Mouse (Mus musculus): ENCODE results near the gene Topbp1. TPM values are rescaled to one million over a fixed set of nuclear protein-coding genes. Genes with fewer than 3 reads are reported as not detected.

The Topbp1 gene
- total RNA-seq (2021): 1 to 10 TPM; 5.3 to 8.3 TPM
- long read RNA-seq, experiment 1, full-length matches to known transcripts: 1 of 2 reads
- long read RNA-seq, experiment 1, partial matches to known transcripts: 1 of 2 reads
- long read RNA-seq, experiment 1, other reads (novel, unspliced or antisense): 0 of 2 reads
- long read RNA-seq, experiment 2: 0 reads

DNA sequence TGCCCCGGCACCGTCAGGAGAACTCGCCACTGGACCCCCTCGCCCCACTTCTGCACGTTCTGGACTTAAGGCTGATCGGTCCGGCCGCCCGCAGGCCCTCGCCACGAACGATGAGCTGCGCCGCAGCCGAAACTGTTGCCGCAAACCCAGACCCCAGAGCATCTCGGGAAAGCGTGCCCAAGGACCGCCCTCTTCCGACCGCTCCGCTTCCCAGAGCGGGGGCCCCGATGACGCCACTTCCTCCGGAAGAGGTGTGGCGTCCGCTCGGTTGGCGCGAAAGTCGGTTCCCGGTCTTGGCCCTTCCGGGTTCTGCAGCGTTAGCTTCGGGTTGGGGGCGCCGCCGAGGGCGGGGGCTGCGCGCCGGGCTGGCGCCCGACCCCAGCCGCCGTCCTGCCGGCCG is at the start of gene Topbp1, which contains the start of gene 1300017J02Rik:
Gene Topbp1 (plus strand): TSS at position 289 of the 400 bp plus-strand sequence.
Gene 1300017J02Rik (minus strand): TSS at position 156 of the 400 bp plus-strand sequence.
- DNase-seq: peak; percentile 90

DNA sequence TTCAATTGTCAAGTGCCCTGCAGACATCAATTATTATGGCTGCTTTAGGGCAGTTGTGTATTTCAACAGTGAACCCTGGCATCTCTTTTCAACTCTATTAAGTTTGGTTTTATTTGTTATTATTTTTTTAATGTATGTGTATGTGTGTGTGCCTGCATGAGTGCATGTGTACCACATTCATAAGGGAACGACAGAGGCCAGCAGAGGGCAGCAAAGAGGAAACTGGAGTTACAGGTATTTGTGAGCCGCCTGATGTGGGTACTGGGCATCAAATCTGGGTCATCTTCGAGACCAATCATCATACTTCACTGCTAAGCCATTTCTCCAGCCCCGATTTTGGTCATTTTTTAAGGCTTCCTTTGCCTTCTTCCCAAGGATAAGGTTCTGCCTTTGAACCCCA is 39.2 kb upstream of the Topbp1 start:
- DNase-seq: no peak

DNA sequence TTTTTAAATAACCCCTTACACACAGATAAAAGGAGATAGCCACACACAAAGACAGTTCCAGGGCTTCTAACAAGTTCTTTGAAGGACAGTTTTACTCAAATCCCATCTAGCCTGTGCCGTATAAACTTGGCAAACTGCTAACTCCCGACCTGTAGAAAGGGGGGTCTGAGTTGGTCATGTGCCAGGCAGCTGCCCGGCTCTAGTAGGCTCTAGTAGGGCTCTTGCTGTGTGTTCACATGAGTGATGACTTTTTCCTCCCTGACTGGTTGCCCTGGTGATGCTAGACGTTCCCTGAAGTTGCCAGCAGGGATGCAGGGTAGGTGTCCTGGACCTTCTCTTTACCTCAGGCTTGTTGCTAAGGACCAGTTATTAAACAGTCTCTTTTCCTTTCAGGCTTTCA is 33.9 kb upstream of the Topbp1 start:
- no peak for DNase-seq

DNA sequence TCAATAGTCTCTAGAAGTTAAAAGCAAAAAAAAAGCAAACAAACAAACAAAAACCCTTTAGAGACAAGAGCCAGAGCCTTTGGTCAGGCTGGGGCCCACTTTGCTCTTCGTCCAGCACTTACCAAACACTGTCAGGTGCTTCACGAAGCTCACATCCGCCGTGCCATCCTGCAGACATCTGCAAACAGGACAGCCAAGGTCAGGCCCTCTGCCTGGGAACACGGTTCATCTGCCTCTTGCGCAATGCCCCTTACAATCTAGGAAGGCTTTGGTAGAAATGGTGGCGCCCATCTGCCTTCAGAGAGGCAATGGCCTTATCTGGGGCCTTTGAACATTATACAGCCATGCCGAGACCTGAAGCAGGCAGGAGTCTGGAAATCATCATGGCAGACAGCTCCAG is 30.2 kb upstream of the Topbp1 start:
- no peak for DNase-seq

DNA sequence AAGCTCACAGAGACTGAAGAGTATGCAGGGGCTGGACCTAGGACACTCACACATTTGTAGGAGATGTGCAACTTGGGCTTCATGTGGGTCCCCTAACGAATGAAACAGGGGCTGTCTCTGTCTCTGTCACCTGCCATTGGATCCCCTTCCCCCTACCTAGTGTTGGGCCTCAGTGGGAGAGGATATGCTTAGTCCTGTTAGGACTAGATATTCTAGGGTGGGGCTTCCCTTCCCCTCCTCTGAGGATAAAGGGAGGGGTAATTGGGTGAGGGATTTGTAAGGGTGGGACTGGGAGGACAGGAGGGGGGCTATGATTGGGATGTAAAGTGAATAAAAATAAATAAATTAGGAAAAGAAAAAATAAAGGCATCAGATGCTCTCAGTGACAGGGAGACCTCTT is 29.3 kb upstream of the Topbp1 start:
- no peak for DNase-seq

DNA sequence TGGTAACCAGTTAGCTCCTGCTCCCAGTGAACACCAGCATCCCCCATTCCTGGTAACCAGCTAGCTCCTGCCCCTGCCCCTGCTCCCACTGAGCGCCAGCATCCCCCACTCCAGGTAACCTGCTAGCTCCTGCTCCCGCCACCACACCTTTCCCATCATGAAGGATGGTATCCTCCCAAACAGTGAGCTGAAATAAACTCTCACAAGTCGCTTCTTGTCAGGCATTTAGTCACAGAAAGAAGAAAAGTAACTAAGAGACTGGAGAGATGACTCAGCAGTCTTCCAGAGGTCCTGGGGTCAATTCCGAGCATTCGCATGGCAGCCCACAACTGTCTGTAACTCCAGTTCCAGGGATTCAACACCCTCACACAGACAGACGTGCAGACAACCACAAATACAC is 28.1 kb upstream of the Topbp1 start:
- no peak for DNase-seq

DNA sequence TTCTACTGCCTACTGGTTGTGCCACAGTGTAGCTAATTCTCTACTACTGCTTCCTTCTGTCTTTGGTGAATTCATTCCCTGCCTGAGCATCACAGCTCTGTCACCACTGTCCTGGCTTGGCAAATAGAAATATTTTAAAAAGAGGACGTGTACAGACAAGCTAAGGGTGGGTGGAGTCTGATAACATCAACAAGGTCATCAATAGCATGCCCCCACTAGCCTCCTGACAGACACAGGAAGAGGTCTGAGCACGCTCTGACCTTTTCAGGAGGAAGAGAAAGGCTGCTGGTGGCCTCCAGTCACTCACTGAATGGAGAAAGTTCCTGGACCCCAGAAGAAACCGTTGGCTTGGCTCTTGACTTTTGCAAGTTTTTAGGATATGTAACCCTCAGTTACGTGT is 18.6 kb upstream of the Topbp1 start:
- no peak for DNase-seq

DNA sequence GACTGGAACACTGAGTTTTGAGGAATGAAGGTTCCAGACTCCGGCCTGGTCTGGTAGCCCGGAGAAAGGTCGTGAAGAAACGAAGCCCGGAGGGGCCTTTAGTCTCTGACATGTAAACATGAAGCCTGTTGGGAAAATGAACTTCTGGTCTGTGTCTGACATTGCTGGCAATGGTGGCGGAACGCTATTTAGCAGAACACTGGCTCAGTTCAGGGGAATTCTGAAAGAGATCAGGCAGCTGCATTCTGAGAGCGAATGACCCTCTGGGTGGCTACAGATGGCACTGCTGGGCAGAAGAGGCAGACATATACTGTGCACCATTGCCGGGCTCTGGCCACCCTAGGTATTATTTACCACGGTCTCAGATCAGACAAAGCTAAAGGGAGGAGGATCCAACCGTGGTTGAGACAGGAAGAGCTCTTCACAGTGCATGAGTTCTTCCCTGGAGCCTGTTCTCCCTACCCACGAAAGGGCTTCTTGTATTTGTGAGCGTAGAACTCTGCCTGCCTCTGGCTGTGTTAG is 18.1 kb upstream of the Topbp1 start:
- DNase-seq: no peak

DNA sequence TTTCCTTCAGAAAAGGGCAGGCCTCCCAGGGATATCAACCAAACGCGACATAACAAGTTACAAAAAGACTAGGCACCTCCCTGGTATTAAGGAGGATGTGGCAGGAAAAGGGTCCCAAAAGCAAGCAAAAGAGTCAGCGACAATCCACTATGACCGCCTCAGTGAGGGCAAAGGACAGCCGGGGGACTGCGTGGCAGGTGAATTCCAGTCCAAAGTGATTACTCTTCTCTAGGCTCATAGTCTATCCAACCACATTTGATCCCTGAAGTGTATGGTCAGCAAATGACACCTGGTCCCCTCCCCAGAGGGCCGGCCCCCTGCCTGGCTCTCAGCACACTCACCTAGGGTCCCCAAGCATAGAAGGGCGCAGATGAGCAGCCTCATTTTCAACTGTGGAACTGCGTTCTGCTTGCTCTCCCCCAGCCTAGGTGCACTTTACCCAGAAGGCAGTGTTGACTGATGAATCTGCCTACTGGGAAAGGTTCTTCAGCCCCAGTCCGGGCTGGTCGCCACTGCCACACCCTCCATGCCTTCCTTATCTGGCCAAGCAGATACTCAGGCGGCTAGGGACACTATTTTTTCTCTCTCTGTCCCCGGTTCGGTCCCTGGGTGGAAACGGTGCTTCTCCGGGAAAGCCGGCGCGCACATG is 17.1 kb upstream of the Topbp1 start:
- no peak for DNase-seq

DNA sequence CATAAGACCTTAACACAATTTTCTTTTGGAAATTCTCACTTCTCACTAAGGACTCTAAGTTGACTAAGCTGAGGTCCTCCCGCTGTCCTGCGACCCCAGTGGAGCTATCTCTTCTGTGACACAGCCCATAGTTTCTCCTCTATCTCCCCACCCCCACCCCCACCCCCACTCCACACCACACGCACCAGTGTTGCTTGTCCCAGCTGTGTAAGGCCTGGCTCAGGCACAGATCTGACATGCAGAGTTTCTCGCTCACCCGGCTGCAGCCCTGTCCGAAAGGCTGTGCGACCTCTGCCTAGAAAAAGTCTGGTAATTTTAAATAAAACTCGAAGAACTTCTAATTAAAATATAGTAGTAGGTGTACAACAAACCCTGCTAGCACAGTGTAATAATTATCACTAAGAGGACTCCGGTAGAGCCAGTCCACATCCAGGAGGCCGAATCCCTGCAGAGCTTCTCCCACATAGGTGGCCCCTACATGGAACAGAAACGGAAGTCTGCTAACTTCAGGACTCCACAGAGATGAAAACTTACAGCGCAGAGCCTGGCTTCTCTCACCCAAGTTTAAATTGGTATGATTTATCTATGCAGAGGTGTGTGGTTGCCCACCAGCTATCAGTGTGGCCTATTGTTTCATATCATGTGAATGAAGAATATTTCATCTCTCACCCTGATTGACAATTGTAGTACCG is 16.4 kb upstream of the Topbp1 start:
- no peak for DNase-seq

DNA sequence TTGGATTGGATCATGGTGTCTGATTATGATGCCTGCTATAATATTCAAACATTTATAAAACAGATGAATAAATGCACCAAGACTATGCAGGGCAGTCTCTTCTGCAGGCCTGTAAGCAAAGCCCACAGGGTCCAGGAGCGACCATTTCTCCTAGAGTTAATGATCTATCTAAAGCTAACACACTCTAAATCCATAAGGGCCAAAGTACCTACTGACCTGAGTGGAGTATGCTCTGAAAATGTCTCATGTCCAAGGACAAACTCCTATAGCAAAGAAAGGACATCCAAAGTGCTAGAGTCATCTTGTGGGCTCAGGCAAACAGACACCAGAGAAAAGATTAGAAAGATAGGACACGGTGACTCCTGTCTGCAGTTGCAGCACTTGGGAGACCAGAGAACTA is 10.5 kb upstream of the Topbp1 start:
- DNase-seq: no peak

DNA sequence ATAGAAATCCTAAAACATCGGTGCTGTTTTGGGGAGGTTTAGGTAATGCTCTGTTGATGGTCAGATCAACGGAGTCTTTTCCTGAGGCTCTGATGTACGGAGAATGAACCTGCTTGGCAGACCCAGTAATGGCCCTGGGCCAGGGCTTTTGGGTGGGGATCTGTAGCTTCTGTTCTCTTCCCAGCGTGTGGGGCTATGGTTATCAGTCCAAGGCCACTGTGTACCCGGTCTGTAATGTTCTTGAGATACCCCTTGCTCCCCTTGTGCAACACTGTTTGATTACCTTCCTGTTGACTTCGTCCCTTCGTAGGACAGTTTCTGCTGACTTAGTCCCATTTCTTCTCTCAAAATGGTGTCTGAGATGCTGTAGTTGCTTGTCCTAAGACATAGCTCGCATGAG is 3.9 kb upstream of the Topbp1 start:
- no peak for DNase-seq

DNA sequence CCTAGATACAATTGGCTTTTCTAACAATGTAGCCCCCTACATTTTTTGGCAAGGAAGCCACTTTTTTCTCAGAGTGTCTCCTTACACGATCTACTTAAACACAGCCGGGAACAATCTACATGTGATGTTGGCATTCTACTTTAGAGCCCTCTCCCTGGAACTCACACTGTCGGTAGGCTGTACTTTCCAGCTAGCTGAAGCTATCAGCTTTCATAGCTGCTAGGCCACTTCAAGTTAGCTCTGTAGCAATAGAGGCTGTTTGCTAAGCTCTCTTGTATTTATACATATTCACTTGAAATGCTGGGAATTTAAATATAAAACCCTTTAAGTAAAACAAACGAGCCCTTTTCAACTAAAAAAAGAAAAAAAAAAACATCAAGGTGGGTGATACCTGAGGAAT is 2.8 kb upstream of the Topbp1 start:
- no peak for DNase-seq

DNA sequence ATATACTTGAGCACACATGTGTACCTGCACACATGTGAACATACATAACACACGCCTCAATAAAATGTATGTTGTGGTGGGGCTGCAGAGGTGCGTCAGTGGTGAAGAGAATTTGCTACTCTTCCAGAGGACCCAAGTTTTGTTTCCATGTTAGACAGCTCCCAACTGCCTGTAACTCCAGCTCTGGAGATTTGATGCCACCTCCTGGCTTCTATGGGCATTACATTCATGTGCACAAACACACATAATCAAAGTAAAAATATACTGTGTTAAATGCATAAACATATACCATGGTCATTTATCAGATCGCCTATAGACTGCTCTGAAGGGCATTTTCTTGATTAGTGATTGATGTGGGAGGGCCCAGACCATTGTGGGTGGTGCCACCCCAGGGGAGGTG is 2.3 kb upstream of the Topbp1 start:
- DNase-seq: no peak

DNA sequence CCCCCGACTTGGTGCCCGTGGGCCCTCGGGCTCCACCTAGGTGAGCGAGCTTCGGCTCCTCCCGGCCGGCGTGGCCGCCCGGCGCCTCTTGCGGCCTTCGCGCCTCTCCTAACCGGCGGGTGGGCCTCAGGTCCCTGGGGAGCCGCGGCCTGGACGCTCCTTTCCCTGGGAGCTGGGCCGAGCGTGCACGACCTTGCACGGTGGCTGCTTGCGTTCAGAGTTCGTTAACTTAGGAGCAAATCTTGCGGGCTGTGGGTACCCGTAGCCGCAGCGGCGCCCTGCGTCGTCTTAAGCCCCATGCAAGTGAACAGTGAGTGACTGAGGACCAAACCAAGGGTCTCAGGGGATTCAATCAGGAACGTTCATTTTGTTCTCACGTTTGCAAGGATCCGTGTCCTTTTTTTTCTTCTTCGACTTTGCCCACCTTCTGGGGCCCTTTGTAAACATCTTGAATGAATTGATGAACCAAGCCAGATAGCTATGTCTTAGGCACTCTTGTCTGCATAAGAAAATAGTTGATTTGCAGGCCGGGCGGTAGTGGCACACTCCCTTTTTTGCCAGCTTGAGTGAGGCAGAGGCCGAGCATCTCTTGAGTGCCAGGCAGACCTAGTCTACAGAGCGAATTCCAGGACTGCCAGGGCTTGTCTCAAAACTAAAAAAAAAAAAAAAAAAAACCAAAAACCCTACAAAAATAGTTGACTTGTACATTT is 472 bp downstream of the Topbp1 start:
- DNase-seq: no peak

DNA sequence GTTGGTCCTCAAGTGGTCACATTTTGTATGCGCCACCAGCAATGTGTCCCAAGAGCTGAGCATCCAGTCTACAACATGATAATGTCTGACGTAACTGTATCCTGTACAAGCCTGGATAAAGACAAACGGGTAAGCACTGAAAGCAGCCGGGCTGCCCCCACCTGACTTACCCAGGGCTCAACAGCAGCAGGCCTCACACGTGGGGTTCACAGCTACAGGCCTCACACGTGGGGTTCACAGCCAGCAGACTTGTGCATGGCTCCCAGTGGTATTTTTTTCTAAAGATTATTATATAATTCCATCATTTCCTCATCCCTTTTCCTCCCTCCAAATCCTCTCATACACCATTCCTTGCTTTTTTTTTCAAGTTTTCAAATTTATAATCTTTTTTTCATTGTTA is 4.8 kb downstream of the Topbp1 start:
- no peak for DNase-seq

DNA sequence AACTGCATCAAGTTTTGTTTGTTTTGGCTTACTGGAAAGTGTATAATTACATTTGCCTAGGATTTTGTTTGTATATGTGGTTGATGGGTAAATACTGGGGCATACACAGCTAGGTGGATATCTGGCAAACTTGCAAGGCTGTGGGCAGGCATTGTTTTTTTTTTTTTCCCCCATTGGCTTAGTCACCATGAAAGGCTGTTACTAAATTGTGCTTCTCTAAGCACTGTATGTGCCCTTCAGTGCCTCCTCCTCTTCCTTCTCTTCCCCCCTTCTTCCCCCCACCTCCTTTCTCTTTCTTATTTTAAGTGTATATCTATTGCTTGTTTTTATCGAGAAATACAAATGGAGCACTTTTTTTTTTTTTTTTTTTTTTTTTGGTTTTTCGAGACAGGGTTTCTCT is 19.7 kb downstream of the Topbp1 start:
- DNase-seq: no peak

DNA sequence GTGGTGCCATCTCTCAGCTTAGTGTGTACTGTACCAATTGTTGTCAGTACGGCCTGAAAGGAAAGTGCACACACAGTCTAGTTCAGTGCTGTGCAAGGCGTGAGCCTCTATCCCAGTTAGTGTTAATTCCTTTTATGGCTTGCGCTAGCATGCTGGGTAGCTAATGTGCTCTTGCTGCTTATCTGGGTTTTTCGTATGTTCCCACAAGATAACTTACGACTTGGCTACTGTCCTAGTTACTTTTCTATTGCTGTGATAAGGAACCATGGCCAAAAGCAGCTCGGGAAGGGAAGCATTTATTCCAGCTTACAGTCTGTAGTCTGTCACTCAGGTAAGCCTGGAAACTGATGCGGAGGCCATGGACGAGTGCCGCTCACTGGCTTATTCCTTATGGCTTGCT is 21.4 kb downstream of the Topbp1 start:
- DNase-seq: no peak

DNA sequence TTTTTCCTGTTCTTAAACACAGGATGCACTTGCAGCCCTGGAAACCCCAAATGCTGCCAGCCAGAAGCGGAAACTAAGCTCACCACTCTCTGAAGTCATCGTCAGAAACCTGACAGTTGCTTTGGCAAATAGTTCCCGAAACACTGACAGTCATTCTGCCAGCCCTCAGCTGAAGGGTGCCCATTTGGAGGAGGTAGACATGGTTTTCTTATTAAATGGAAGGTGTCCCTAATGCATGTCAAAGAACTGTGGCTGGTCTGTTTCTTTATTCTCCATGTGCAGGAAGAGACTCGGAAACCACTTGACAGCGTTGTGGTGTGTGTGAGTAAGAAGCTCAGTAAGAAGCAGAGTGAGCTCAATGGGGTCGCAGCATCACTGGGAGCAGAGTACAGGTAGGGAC is 27.6 kb downstream of the Topbp1 start:
- DNase-seq: no peak

DNA sequence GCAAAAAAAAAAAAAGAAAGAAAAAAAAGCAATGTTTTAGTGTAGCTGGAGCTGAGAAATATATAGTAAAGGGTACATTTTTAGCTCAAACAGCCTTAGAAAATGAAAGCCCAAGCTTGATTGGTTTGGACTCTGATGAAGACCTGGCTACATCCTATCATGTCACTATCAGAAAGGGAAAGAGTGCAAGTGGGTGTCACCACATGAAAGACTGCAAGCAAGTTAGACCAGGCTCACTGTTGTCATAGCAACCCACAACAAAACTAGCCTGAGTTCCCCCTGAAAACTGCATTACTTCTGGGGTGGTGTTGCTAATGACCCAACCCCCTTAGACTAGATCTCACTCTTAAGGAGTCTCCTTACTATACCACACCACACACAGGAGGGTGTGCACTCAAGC is 31.9 kb downstream of the Topbp1 start:
- DNase-seq: no peak

DNA sequence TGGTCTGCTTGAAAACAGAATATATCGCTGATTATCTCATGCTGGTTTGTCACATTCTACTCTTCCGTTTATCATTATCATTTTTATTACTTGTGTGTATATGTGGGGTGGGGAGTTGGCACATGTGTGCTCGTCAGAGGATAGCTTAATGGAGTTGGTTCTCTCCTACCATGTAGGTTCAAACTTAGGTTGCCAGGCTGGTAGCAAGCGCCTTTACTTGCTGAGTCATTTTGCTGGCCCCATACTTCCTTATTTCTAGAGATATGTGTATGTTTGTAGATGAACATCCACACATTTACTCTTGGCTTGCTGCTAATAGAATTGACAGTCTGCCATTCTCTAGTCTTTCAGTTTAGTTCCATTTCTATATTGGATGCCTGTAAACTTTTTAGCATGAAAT is 42.0 kb downstream of the Topbp1 start:
- DNase-seq: no peak

DNA sequence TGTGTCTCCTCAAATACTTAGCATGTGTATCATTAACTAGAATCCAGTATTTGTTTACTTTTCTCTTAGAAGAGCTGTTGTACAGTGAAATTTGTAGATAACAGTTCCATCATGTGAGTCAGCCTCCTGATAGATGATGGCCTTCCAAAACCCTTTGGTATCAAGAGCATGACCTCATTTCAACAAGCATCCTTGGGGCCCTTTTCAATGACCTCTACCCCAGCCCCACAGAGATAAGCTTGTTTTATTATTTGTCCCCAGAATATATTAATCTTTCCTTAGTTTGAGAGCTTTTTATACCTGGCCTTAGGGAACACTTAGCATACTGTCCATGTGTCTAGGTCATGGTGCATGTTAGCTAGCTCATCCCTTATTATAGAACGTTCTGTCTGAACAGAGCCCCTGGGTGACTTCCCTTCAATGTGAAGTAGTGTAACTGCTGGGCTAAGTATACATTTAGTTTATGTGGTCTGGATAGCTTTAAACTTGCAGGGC is 43.0 kb downstream of the Topbp1 start:
- no peak for DNase-seq

DNA sequence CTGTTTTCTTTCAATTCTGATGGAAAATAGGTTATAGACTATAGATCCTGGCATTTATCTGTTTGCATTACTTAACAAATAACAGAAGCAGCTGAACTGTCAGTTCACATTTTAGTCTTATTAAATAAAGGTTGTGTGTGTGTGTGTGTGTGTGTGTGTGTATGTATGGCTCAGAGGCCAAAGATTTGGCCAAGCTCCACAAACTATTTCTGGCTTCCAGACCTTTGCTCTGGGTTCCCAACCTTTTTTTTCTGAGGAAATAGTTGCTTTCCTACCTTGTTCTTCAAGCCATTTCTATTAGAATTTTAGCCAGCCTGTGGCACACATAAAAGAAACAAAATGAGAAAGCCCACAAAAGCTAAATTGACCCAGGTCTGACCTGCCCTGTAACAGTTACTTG is 43.8 kb downstream of the Topbp1 start:
- no peak for DNase-seq

All from gastrocnemius, postnatal 25 days (tissue).